Mouse (Mus musculus): Measurements from ENCODE around the gene Cpa1. TPM values are rescaled to one million over a fixed set of nuclear protein-coding genes. Genes with fewer than 3 reads are reported as not detected.

Gene Cpa1
- 0.39 TPM in 1 of 2 replicates, not detected in the other for polyA plus RNA-seq (2012; rRNA removed; ENCODE audit: low replicate concordance)

DNA sequence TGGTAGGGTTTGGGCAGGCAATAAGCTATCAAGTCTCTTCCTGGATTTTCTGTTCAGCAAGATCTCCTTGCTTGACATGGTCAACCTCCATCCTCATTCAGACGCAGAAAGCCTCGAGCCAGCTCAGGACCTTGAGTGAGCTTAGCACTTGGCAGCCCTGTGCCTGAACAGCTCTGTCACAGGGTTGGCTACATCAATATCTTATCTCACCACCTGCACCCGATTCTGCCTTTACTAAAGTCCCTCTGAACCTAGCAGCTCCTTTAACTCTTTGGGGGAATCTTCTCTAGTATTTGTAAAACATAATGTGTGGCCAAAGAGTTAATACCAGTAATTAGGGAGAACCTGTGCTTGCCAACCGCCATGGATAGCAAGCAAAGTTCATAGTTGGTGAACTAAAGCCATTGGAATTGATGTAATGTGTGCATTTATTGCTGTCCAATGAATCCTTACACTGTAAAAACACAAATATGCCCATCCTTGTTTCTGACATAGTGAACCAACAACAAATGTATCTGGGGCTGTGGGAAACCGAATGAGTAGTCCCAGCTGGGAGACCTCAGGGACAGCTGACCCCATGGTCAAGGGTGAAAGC, at the start of gene Cpa1:
Cpa1 (plus strand) TSS at position 545 of the 595 bp plus-strand sequence.

DNA sequence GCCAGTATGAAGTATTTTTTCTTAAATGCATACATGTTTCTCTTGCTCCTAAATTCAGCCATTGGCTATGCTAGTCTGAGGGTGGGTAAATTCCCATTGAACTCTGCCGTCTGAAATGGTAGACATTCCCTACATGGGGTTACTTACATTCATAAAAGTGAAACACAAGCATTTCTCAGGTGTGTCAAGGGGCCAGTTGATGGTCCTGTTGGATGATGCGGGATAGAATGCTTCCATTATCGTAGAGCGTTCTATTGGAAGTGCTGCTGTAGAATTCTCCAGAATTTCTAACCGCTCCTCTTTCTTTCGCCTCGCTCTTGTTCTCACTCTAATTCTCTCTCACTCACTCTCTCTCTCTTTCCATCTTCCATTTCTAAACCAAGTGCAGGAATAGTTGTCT, 28.3 kb upstream of the Cpa1 start, which contains the start of gene Cpa5:
Cpa5 (plus strand) TSS at position 301 of the 400 bp plus-strand sequence.

GRCm38 (mm10) chr6:30693350-30693991, 54.5 kb downstream of the Cpa1 start, which contains the start of gene Cep41:
Gene Cep41 (minus strand): TSS chr6:30693749.

Other genes starting within 250 kb of the Cpa1 start
- 13.7 and 14.9 TPM in 2 replicates for gene Zc3hc1, start 248.2 kb upstream of the Cpa1 start, polyA plus RNA-seq (2012; rRNA removed; ENCODE audit: low replicate concordance)
- 13.6 and 24.2 TPM in 2 replicates for gene Klhdc10, start 237.3 kb upstream of the Cpa1 start, polyA plus RNA-seq (2012; rRNA removed; ENCODE audit: low replicate concordance)
- 29.0 and 75.8 TPM in 2 replicates for gene Tmem209, start 129.4 kb upstream of the Cpa1 start, polyA plus RNA-seq (2012; rRNA removed; ENCODE audit: low replicate concordance)
- gene Ssmem1, start 129.4 kb upstream of the Cpa1 start, polyA plus RNA-seq (2012; rRNA removed; ENCODE audit: low replicate concordance) = not detected in 2 replicates
- gene Cpa2, start 97.6 kb upstream of the Cpa1 start, polyA plus RNA-seq (2012; rRNA removed; ENCODE audit: low replicate concordance) = 0.14 and 0.47 TPM in 2 replicates
- 0.72 TPM in 1 of 2 replicates, not detected in the other for gene Cpa4, start 70.8 kb upstream of the Cpa1 start, polyA plus RNA-seq (2012; rRNA removed; ENCODE audit: low replicate concordance)
- 0.13 TPM in 1 of 2 replicates, not detected in the other for gene Cpa5, start 28.2 kb upstream of the Cpa1 start, polyA plus RNA-seq (2012; rRNA removed; ENCODE audit: low replicate concordance)
- gene Cep41, start 54.5 kb downstream of the Cpa1 start, polyA plus RNA-seq (2012; rRNA removed; ENCODE audit: low replicate concordance) = 3.3 and 4.2 TPM in 2 replicates
- 70.9 and 203 TPM in 2 replicates for gene Mest, start 84.3 kb downstream of the Cpa1 start, polyA plus RNA-seq (2012; rRNA removed; ENCODE audit: low replicate concordance)